Mouse (Mus musculus) embryonic facial prominence, embryonic 11.5 days (tissue): ENCODE results near the gene Atp1b3. TPM values are rescaled to one million over a fixed set of nuclear protein-coding genes. Genes with fewer than 3 reads are reported as not detected.

ENCODE experiments used
- ATAC-seq: fragments of 200-750 bp; cut with Nextera tagmentation; replicated peaks from 2 replicates; pipeline ENCODE4 v1.8.0; 2017; ENCODE audit warnings: low read depth; ENCODE audit not compliant: insufficient number of reproducible peaks, low FRiP score, low TSS enrichment
- DNase-seq: peaks from one replicate; pipeline ENCODE4 v3.0.0-alpha.2; 2015; ENCODE audit warnings: low spot score
- H3K27ac ChIP-seq: fragments of 300-500 bp; sonication (generic); replicated peaks from 2 replicates; pipeline ENCODE4 v1.5.1; 2014; ENCODE audit warnings: mild to moderate bottlenecking, low read depth, low read length, control low read depth
- H3K27me3 ChIP-seq: fragments of 300-500 bp; sonication (generic); 2 replicates; pipeline ENCODE4 v1.6.1; 2014; ENCODE audit warnings: mild to moderate bottlenecking, low read length, moderate library complexity, mixed read lengths; ENCODE audit not compliant: control insufficient read depth, insufficient read depth
- H3K36me3 ChIP-seq: fragments of 300-500 bp; sonication (generic); replicated peaks from 2 replicates; pipeline ENCODE4 v1.6.1; 2014; ENCODE audit warnings: low read depth, mild to moderate bottlenecking, low read length, moderate library complexity, mixed read lengths; ENCODE audit not compliant: control insufficient read depth, insufficient read depth
- H3K4me1 ChIP-seq: fragments of 300-500 bp; sonication (generic); 2 replicates; pipeline ENCODE4 v1.6.1; 2014; ENCODE audit warnings: low read length, mixed read lengths; ENCODE audit not compliant: control insufficient read depth, insufficient read depth
- H3K4me2 ChIP-seq: fragments of 300-500 bp; sonication (generic); 2 replicates; pipeline ENCODE4 v1.6.1; 2014; ENCODE audit warnings: low read depth, mild to moderate bottlenecking, control low read depth, low read length, moderate library complexity
- H3K4me3 ChIP-seq: fragments of 300-500 bp; sonication (generic); 2 replicates; pipeline ENCODE4 v1.5.1; 2014; ENCODE audit warnings: low read depth, low read length, control low read depth
- H3K9ac ChIP-seq: fragments of 300-500 bp; sonication (generic); replicated peaks from 2 replicates; pipeline ENCODE4 v1.6.1; 2014; ENCODE audit warnings: mild to moderate bottlenecking, control low read depth, low read length
- H3K9me3 ChIP-seq: fragments of 300-500 bp; sonication (generic); replicated peaks from 2 replicates; pipeline ENCODE4 v1.6.1; 2016; ENCODE audit warnings: mild to moderate bottlenecking, low read length, inconsistent platforms, mixed read lengths; ENCODE audit not compliant: control insufficient read depth
- WGBS: fragments of 180-500 bp; shearing (Covaris S2); extraction: QIAGEN DNeasy Blood & Tissue Kit; methylation state at CpG from one replicate; pipeline ENCODE4 v1.1.7; 2014; 5-methylcytosine and 5-hydroxymethylcytosine counted together
- polyA plus RNA-seq: library from polyadenylated mRNA; unstranded; fragments of >200 nt; fragmentation: Nextera tagmentation; extraction: Ambion mirVana; gene quantifications from 2 replicates; pipeline ENCODE4 v1.2.1, GENCODE M21; 2014

The Atp1b3 gene
- polyA plus RNA-seq, 1 experiment from 2014 or later = 171 TPM

DNA sequence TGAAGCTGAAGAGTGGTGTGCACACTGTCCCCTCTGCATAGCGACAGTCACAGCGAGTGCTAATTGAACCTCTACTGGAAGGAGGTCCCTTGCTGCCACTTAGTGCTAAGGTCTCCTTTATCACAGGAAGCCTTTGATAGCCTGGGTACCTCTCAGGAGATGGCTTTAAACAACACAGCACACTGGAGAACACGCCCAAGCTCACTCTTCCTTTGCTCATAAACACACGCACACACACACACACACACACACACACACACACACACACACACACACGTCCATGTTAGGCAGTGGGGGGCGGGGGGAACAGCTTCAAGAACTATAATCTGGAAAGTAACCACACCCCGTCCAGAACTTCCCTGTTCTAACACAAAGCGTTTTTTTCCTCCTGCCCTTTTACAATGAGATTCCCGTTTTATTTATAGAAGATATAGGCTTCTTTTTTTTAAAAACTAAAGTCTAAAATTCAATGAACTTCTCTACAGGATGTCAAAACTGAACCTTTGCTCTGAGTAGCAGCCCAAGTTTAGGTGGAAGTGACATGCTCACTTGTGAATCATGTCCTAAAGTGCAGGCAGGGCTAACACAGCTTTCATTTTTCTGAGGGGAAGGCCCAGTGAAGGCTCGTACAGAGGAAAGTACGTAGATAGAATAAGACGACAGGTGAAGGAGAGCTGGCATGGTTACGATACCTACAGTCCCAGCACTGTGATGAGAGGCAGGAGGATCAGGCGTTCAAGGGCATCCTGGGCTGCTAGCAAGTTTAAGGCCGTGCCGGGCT is 30.9 kb upstream of the Atp1b3 start:
- peaks cover 3% of the 10 kb centered on the region for H3K4me1 ChIP-seq
- WGBS = 73% methylated on average over 16 of the region's 16 CpGs
- DNase-seq = no peak
- no peak overlapping the region for H3K27ac ChIP-seq
- ATAC-seq = no peak
- H3K27me3 ChIP-seq = no peaks in the 10 kb centered on the region
- H3K4me2 ChIP-seq = no peak overlapping the region
- H3K9me3 ChIP-seq = no peaks in the 10 kb centered on the region
- no peak overlapping the region for H3K4me3 ChIP-seq
- H3K9ac ChIP-seq = no peak overlapping the region
- no peaks in the 10 kb centered on the region for H3K36me3 ChIP-seq

DNA sequence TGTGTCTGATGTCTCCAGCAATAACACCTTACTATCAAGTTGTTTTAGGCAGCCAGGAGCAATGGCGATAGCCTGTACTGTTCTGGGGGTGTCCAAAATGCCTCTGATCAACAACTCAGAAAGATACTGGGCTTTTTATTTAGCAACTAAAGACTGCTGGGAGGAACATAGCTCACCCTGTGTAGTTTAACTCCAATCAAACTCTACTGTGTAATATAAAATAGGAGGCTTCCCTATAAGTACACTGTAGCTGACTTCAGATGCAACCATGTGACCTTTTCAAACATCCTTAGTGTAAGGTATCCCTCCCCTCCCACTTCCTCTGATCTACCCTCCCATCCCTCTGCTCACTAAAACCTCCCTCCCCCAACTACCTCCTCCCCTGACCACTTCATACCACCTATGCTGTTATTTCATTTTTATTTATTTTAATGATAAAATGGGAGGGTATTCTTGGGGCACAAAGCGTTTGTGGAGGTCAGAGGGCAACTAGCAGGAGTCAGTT is 29.5 kb upstream of the Atp1b3 start:
- Histone ChIP-seq H3K27ac (no peak overlapping the region), H3K9ac (no peak overlapping the region), H3K27me3 (no peaks in the 10 kb centered on the region), H3K4me3 (no peak overlapping the region), H3K4me2 (no peak overlapping the region), H3K36me3 (no peaks in the 10 kb centered on the region), H3K9me3 (no peaks in the 10 kb centered on the region), H3K4me1 (no peaks in the 10 kb centered on the region; the same call in 1 of the 2 replicates)
- no peak for DNase-seq
- ATAC-seq = no peak
- 75% methylated on average over 2 of the region's 2 CpGs for WGBS

DNA sequence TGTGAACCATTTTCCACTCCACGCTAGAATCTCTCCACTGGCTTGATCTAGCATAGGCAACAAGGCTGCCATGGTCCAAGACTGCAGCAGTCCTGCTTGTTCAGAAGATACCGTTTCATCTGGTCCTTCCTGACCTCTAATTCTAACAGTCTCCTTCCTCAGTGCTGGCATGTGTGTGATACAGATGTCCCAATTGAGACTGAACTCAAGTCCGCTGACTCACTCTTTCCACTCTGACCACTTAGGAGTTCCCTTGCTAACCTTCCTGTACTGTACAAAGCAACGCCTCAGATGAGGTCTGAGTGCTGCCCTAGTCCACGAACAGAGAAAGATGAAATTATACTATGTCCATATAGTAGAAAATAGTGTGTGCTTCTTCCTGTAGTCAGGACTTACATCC is 28.9 kb upstream of the Atp1b3 start:
- Histone ChIP-seq H3K36me3 (no peaks in the 10 kb centered on the region), H3K9me3 (no peaks in the 10 kb centered on the region), H3K4me3 (no peak overlapping the region), H3K4me1 (no peaks in the 10 kb centered on the region; the same call in 1 of the 2 replicates), H3K9ac (no peak overlapping the region), H3K27ac (no peak overlapping the region), H3K4me2 (no peak overlapping the region), H3K27me3 (no peaks in the 10 kb centered on the region)
- DNase-seq = no peak
- 85% methylated on average over 5 of the region's 5 CpGs for WGBS
- no peak for ATAC-seq

DNA sequence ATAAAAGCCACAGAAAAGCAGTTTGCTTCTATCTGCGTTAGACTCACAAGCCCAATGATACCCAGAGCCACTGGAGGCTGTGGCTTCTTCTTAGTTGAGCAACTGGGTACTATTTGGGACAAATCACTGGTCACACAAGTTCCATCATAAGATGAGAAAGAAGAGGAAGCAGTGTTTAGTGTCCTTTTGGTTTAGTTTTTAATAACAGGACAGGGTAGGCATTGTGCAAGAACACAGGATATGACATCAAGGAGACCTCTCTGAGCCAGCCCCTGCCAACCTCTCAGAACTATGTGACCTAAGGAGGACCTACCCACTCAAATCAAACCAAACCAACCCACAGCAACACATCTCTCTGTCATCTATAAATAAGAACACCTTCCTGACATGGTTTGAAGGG is 27.7 kb upstream of the Atp1b3 start:
- DNase-seq (no peak), ATAC-seq (no peak)
- no peaks in the 10 kb centered on the region for H3K27me3 ChIP-seq
- no peaks in the 10 kb centered on the region for H3K36me3 ChIP-seq
- no peaks in the 10 kb centered on the region for H3K9me3 ChIP-seq
- no peak overlapping the region for H3K9ac ChIP-seq
- no peaks in the 10 kb centered on the region for H3K4me1 ChIP-seq
- H3K27ac ChIP-seq = no peak overlapping the region
- H3K4me2 ChIP-seq = no peak overlapping the region
- WGBS = 92% methylated on average over 1 of the region's 1 CpGs
- H3K4me3 ChIP-seq = no peak overlapping the region

- no peak overlapping the region for H3K9ac ChIP-seq
- H3K36me3 ChIP-seq = no peaks in the 10 kb centered on the region
- 59% methylated on average over 18 of the region's 18 CpGs for WGBS
- no peak overlapping the region for H3K27ac ChIP-seq
- H3K27me3 ChIP-seq = no peaks in the 10 kb centered on the region
- no peaks in the 10 kb centered on the region; the same call in 1 of the 2 replicates for H3K4me1 ChIP-seq
- ATAC-seq (no peak), DNase-seq (no peak)
- H3K4me3 ChIP-seq = no peak overlapping the region
- H3K9me3 ChIP-seq = no peaks in the 10 kb centered on the region
- no peak overlapping the region for H3K4me2 ChIP-seq
Measured at GRCm38 (mm10) chr9:96383714-96384487, 19.7 kb upstream of the Atp1b3 start.

DNA sequence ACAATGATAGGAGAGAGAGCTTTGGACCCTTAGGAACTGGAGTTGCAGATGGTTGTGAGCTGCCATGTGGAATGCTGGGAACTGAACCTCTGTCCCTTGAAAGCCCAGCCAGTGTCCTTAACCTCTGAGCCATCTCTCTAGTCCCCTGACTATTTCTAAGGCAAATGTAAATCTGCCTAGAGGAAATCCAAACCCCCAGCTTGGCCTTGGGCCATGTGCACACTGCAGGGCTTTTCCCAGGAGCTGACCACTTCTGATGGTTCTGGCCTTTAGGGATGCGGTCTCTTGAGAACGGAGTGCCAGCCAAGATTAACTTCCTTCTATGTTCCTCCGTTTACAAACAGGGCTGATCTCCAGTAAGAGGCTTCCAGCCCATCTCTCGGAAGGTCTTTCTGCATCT is 18.5 kb upstream of the Atp1b3 start:
- Histone ChIP-seq H3K4me3 (no peak overlapping the region), H3K9ac (no peak overlapping the region), H3K36me3 (no peaks in the 10 kb centered on the region), H3K4me1 (no peaks in the 10 kb centered on the region; the same call in 1 of the 2 replicates), H3K9me3 (no peaks in the 10 kb centered on the region), H3K27me3 (no peaks in the 10 kb centered on the region), H3K27ac (no peak overlapping the region), H3K4me2 (no peak overlapping the region)
- DNase-seq (no peak), ATAC-seq (no peak)
- WGBS = 75% methylated on average over 4 of the region's 4 CpGs

- ATAC-seq (no peak), DNase-seq (no peak)
- Histone ChIP-seq H3K27ac (no peak overlapping the region), H3K27me3 (no peaks in the 10 kb centered on the region), H3K9me3 (no peaks in the 10 kb centered on the region), H3K4me1 (no peaks in the 10 kb centered on the region; the same call in 1 of the 2 replicates), H3K4me2 (no peak overlapping the region), H3K9ac (no peak overlapping the region), H3K4me3 (no peak overlapping the region), H3K36me3 (no peaks in the 10 kb centered on the region)
- 73% methylated on average over 13 of the region's 13 CpGs for WGBS
Measured at GRCm38 (mm10) chr9:96381393-96381792, 17.2 kb upstream of the Atp1b3 start.

- WGBS = 70% methylated on average over 7 of the region's 7 CpGs
- DNase-seq (no peak), ATAC-seq (no peak)
- no peak overlapping the region for H3K4me2 ChIP-seq
- no peaks in the 10 kb centered on the region for H3K36me3 ChIP-seq
- H3K4me3 ChIP-seq = no peak overlapping the region
- no peaks in the 10 kb centered on the region for H3K27me3 ChIP-seq
- H3K4me1 ChIP-seq = no peaks in the 10 kb centered on the region
- H3K9ac ChIP-seq = no peak overlapping the region
- no peaks in the 10 kb centered on the region for H3K9me3 ChIP-seq
- H3K27ac ChIP-seq = no peak overlapping the region
Measured at GRCm38 (mm10) chr9:96379551-96379950, 15.3 kb upstream of the Atp1b3 start.
